Mouse (Mus musculus): ENCODE results near the gene Cd84. TPM values are rescaled to one million over a fixed set of nuclear protein-coding genes. Genes with fewer than 3 reads are reported as not detected.

The Cd84 gene
- total and polyA plus RNA-seq, 2 experiments from 2014 or later: 0.27 to 2.1 TPM

DNA sequence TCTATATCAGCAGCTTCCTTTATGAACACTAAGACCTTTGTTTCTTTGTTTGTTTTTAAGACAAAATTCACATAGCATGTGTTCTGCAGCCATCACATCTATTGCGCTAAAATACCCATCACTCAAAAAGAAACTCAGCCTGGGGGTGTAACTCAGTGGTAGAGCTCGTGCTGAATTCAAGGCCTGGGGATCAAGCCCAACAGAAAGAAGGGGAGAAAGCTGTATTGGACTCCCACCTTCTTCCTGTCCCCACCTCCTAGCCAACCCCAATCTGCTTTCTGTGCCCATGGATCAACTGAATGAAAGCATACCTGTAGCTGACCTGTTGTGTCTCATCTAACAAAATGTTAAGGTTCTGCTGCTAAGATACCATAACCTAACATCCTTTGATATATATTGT is 82.1 kb downstream of the Cd84 start:
- ATAC-seq (ENCODE audit: insufficient read depth, low read depth): no peak
- TF ChIP-seq CTCF (IDR thresholded peaks at IDR 0.05; ENCODE audit: low read depth): no peak
- TF ChIP-seq EP300 (IDR thresholded peaks at IDR 0.05; ENCODE audit: low read depth): no peak
- Histone ChIP-seq H3K4me1 (ENCODE audit: control insufficient read depth, insufficient read depth) (no peaks in the 10 kb centered on the region), H3K4me3 (ENCODE audit: low read depth, low read length) (no peak overlapping the region), H3K36me3 (replicated peaks; ENCODE audit: control insufficient read depth, insufficient read depth, low read length) (no peaks in the 10 kb centered on the region), H3K9me3 (replicated peaks; ENCODE audit: control insufficient read depth, low read length) (no peaks in the 10 kb centered on the region), H3K4me2 (ENCODE audit: low read depth, low read length) (peak overlapping the region; percentile 6; the same call in 1 of the 2 replicates), H3K27ac (ENCODE audit: low read depth) (peak overlapping the region; percentile 57; the same call in 1 of the 2 replicates), H3K27me3 (ENCODE audit: control insufficient read depth, insufficient read depth, low read length) (no peaks in the 10 kb centered on the region), H3K9ac (replicated peaks; ENCODE audit: low read depth, low read length) (no peak overlapping the region)
- WGBS: 74% methylated on average over 2 of the region's 2 CpGs
- no peak for DNase-seq (ENCODE audit: low spot score)

DNA sequence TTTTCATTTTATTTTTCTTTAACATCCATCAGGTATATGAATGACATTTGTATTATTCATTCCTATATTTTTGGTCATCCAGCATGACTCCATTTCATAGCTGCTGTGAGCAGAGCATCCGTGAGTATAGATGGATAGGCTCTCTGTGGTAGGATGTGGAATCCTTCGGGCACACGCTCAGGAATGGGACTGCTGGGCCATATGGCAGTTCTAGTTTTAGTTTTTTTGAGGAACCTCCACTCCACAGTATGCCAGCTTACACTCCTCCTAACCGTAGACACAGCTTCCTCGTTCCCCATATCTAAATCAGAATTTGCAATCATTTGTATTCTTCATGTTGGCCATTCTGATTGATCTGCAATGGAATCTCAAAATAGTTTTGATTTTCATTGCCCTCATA is 83.3 kb downstream of the Cd84 start:
- Histone ChIP-seq H3K27ac (ENCODE audit: low read depth) (no peak overlapping the region), H3K36me3 (replicated peaks; ENCODE audit: control insufficient read depth, insufficient read depth, low read length) (no peaks in the 10 kb centered on the region), H3K4me1 (ENCODE audit: control insufficient read depth, insufficient read depth) (no peaks in the 10 kb centered on the region), H3K4me2 (ENCODE audit: low read depth, low read length) (no peak overlapping the region), H3K9me3 (replicated peaks; ENCODE audit: control insufficient read depth, low read length) (no peaks in the 10 kb centered on the region), H3K27me3 (ENCODE audit: control insufficient read depth, insufficient read depth, low read length) (no peaks in the 10 kb centered on the region), H3K9ac (replicated peaks; ENCODE audit: low read depth, low read length) (no peak overlapping the region), H3K4me3 (ENCODE audit: low read depth, low read length) (no peak overlapping the region)
- WGBS: 77% methylated on average over 5 of the region's 5 CpGs
- TF ChIP-seq CTCF (IDR thresholded peaks at IDR 0.05; ENCODE audit: low read depth): no peak
- TF ChIP-seq EP300 (IDR thresholded peaks at IDR 0.05; ENCODE audit: low read depth): no peak
- no peak for ATAC-seq (ENCODE audit: insufficient read depth, low read depth)
- no peak for DNase-seq (ENCODE audit: low spot score)

DNA sequence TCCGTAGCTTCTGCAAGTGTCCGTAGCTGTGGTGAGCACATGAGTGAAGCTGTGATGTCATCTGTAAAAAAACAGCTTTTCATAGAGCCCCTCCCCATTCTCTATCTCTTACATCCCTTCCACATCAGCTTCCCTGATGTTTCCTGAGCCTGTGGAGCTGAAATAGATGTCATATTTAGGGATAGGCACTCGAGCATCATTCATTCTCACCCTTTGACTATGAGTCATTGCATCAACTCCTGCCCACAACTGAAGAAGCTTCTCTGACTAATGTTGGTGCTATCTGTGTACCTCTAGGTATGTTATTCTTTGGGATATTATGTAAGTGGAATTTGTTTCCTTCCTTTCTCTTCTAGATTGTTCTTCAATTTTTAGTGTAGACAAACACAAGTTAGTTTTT is 85.4 kb downstream of the Cd84 start:
- DNase-seq (ENCODE audit: low spot score): no peak
- Histone ChIP-seq H3K4me2 (ENCODE audit: low read depth, low read length) (no peak overlapping the region), H3K4me1 (ENCODE audit: control insufficient read depth, insufficient read depth) (no peaks in the 10 kb centered on the region), H3K4me3 (ENCODE audit: low read depth, low read length) (no peak overlapping the region), H3K27me3 (ENCODE audit: control insufficient read depth, insufficient read depth, low read length) (no peaks in the 10 kb centered on the region), H3K27ac (ENCODE audit: low read depth) (no peak overlapping the region), H3K36me3 (replicated peaks; ENCODE audit: control insufficient read depth, insufficient read depth, low read length) (no peaks in the 10 kb centered on the region), H3K9me3 (replicated peaks; ENCODE audit: control insufficient read depth, low read length) (no peaks in the 10 kb centered on the region), H3K9ac (replicated peaks; ENCODE audit: low read depth, low read length) (no peak overlapping the region)
- no peak for ATAC-seq (ENCODE audit: insufficient read depth, low read depth)
- 64% methylated on average over 3 of the region's 3 CpGs for WGBS
- TF ChIP-seq CTCF (IDR thresholded peaks at IDR 0.05; ENCODE audit: low read depth) (no peak), EP300 (IDR thresholded peaks at IDR 0.05; ENCODE audit: low read depth) (no peak)

DNA sequence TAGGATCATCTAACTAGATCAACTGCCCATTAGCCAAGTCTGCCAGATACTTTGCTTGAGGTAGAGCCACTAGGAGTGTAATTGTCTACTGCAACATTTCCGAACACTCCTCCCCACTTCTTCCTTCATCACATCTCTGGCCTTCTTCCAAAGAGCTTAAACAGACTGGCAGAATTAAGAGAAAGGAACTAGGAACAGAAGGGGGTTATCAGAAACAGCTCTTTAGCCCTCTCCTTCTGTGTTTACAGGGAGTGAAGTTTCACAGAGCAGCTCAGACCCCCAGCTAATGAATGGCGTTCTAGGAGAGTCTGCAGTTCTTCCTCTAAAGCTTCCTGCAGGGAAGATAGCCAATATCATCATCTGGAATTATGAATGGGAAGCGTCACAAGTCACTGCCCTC is 94.4 kb downstream of the Cd84 start:
- TF ChIP-seq EP300 (IDR thresholded peaks at IDR 0.05; ENCODE audit: low read depth) (no peak), CTCF (IDR thresholded peaks at IDR 0.05; ENCODE audit: low read depth) (no peak)
- 20% methylated on average over 3 of the region's 3 CpGs for WGBS

DNA sequence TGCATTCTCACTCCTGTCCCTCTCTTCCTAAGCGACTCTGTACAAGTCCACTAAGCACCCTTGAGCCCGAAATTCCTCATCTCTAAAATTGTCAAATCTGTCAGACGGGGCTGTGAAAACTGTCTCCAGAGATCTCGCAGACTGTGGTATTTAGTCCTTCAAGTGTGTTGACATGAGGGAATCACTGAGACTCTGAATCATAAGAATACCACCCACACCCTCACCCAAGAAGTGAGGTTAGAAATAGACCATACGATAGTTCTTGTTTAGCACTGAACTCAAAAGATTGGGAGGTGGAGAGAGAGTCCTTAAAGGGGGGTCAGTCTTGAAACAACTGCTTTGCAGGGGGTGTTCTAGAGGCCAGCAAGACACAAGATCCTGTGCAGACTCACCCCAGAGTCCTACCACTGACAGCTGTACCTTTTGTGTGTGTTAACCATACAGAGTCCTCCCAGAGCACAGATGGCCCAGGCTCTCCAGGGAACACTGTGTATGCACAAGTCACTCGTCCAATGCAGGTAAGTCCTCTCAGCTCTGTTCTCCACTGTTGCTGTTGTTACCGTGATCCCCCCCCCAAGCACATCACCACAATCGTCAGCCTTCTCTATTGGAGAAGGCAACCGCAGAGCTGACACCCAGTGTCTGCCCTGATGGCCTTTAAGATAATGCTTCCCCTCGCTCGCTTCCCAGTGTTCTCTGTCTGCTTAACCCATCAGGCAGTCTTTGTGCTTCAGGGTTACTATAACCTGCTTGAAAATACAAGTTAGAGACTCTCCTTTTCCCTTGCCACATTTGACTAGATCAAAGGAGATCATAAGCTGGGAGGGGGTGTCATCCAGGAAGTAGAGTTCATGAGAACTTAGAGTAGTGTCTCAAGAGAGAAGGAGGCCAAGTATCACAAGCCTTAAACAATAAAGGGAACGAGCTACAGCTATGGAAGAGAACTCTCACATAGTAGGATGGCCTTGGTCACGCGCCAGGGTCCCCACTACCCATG is 99.8 kb downstream of the Cd84 start:
- TF ChIP-seq CTCF (IDR thresholded peaks at IDR 0.05; ENCODE audit: low read depth) (no peak), EP300 (IDR thresholded peaks at IDR 0.05; ENCODE audit: low read depth) (no peak)
- Histone ChIP-seq H3K4me3 (ENCODE audit: low read depth, low read length) (no peak overlapping the region), H3K9me3 (replicated peaks; ENCODE audit: control insufficient read depth, low read length) (no peaks in the 10 kb centered on the region), H3K27ac (ENCODE audit: low read depth) (no peak overlapping the region), H3K4me1 (ENCODE audit: control insufficient read depth, insufficient read depth) (no peaks in the 10 kb centered on the region), H3K9ac (replicated peaks; ENCODE audit: low read depth, low read length) (no peak overlapping the region), H3K4me2 (ENCODE audit: low read depth, low read length) (no peak overlapping the region), H3K27me3 (ENCODE audit: control insufficient read depth, insufficient read depth, low read length) (no peaks in the 10 kb centered on the region), H3K36me3 (replicated peaks; ENCODE audit: control insufficient read depth, insufficient read depth, low read length) (no peaks in the 10 kb centered on the region)
- ATAC-seq (ENCODE audit: insufficient read depth, low read depth) (no peak), DNase-seq (ENCODE audit: low spot score) (no peak)
- 56% methylated on average over 14 of the region's 14 CpGs for WGBS

More for the DNA sequence above, 94.4 kb downstream of the Cd84 start:
- Histone ChIP-seq H3K9me3 (replicated peaks; ENCODE audit: control insufficient read depth, low read length) (no peaks in the 10 kb centered on the region), H3K27ac (ENCODE audit: low read depth) (no peak overlapping the region), H3K4me1 (ENCODE audit: control insufficient read depth, insufficient read depth) (no peaks in the 10 kb centered on the region), H3K4me3 (ENCODE audit: low read depth, low read length) (no peak overlapping the region), H3K36me3 (replicated peaks; ENCODE audit: control insufficient read depth, insufficient read depth, low read length) (no peaks in the 10 kb centered on the region), H3K4me2 (ENCODE audit: low read depth, low read length) (no peak overlapping the region), H3K27me3 (ENCODE audit: control insufficient read depth, insufficient read depth, low read length) (no peaks in the 10 kb centered on the region), H3K9ac (replicated peaks; ENCODE audit: low read depth, low read length) (no peak overlapping the region)
- no peak for ATAC-seq (ENCODE audit: insufficient read depth, low read depth)
- peak; percentile 10 for DNase-seq (ENCODE audit: low spot score)

Other genes with a start within 250 kb of the Cd84 start
- 0.31 TPM in 1 of 2 replicates, not detected in the other for gene Ly9, start 232.3 kb upstream of the Cd84 start, total RNA-seq (2014; rRNA removed; ENCODE audit: low replicate concordance)
- gene Ly9, start 232.3 kb upstream of the Cd84 start, polyA plus RNA-seq (2015; fragmentation: Nextera tagmentation; extraction: Ambion mirVana): 0.18 and 0.21 TPM in 2 replicates
- not detected in 2 replicates for gene Slamf7, start 186.7 kb upstream of the Cd84 start, total RNA-seq (2014; rRNA removed; ENCODE audit: low replicate concordance)
- 0.12 and 0.14 TPM in 2 replicates for gene Slamf7, start 186.7 kb upstream of the Cd84 start, polyA plus RNA-seq (2015; fragmentation: Nextera tagmentation; extraction: Ambion mirVana)
- gene Cd48, start 157.7 kb upstream of the Cd84 start, total RNA-seq (2014; rRNA removed; ENCODE audit: low replicate concordance): 2.0 TPM in 1 of 2 replicates, not detected in the other
- gene Cd48, start 157.7 kb upstream of the Cd84 start, polyA plus RNA-seq (2015; fragmentation: Nextera tagmentation; extraction: Ambion mirVana): 2.1 and 2.6 TPM in 2 replicates
- 0.15 TPM in 1 of 2 replicates, not detected in the other for gene Slamf1, start 72.6 kb upstream of the Cd84 start, total RNA-seq (2014; rRNA removed; ENCODE audit: low replicate concordance)
- gene Slamf1, start 72.6 kb upstream of the Cd84 start, polyA plus RNA-seq (2015; fragmentation: Nextera tagmentation; extraction: Ambion mirVana): 0.10 and 0.14 TPM in 2 replicates
- gene Gm10521, start 56.0 kb downstream of the Cd84 start, total RNA-seq (2014; rRNA removed; ENCODE audit: low replicate concordance): 0.15 TPM in 1 of 2 replicates, not detected in the other
- gene Gm10521, start 56.0 kb downstream of the Cd84 start, polyA plus RNA-seq (2015; fragmentation: Nextera tagmentation; extraction: Ambion mirVana): not detected in 2 replicates
- gene Slamf6, start 77.8 kb downstream of the Cd84 start, total RNA-seq (2014; rRNA removed; ENCODE audit: low replicate concordance): 0.12 TPM in 1 of 2 replicates, not detected in the other
- 0.11 and 0.26 TPM in 2 replicates for gene Slamf6, start 77.8 kb downstream of the Cd84 start, polyA plus RNA-seq (2015; fragmentation: Nextera tagmentation; extraction: Ambion mirVana)
- 11.2 and 11.4 TPM in 2 replicates for gene Vangl2, start 188.7 kb downstream of the Cd84 start, total RNA-seq (2014; rRNA removed; ENCODE audit: low replicate concordance)
- 4.7 and 5.2 TPM in 2 replicates for gene Vangl2, start 188.7 kb downstream of the Cd84 start, polyA plus RNA-seq (2015; fragmentation: Nextera tagmentation; extraction: Ambion mirVana)
- gene Nhlh1, start 217.9 kb downstream of the Cd84 start, total RNA-seq (2014; rRNA removed; ENCODE audit: low replicate concordance): not detected in 2 replicates
- gene Nhlh1, start 217.9 kb downstream of the Cd84 start, polyA plus RNA-seq (2015; fragmentation: Nextera tagmentation; extraction: Ambion mirVana): not detected in 2 replicates
- gene Copa, start 242.8 kb downstream of the Cd84 start, total RNA-seq (2014; rRNA removed; ENCODE audit: low replicate concordance): 148 and 174 TPM in 2 replicates
- 101 and 102 TPM in 2 replicates for gene Copa, start 242.8 kb downstream of the Cd84 start, polyA plus RNA-seq (2015; fragmentation: Nextera tagmentation; extraction: Ambion mirVana)
- gene Ncstn, start 243.1 kb downstream of the Cd84 start, total RNA-seq (2014; rRNA removed; ENCODE audit: low replicate concordance): 53.4 and 87.3 TPM in 2 replicates
- 63.9 and 68.1 TPM in 2 replicates for gene Ncstn, start 243.1 kb downstream of the Cd84 start, polyA plus RNA-seq (2015; fragmentation: Nextera tagmentation; extraction: Ambion mirVana)

Measured in heart, postnatal 0 days (tissue).